Mouse (Mus musculus) heart, postnatal 4 days (tissue): ENCODE measurements around the gene Fam131c. TPM values are rescaled to one million over a fixed set of nuclear protein-coding genes. Genes with fewer than 3 reads are reported as not detected.

Experiments
- microRNA-seq, 2 experiments: library from miRNA; unstranded; fragments of <30 nt; microRNA quantifications; one replicate each; pipeline ENCODE4 v1.2.0; 2021 to 2022
- total RNA-seq, 2 experiments: library from RNA; stranded (reverse); gene quantifications; 2 replicates each; pipeline ENCODE4 v1.2.3; 2021

The Fam131c gene
- total RNA-seq, 2 experiments from 2014 or later = 0.43 to 0.62 TPM

Small RNA genes within 50 kb of the gene (microRNA-seq; reads per million reads assigned to microRNA genes)
- 0 reads per million in 2 experiments for gene Gm25690

Other genes with a start within 250 kb of the Fam131c start
- 100 to 1,000 TPM; 103 to 107 TPM for gene Szrd1, start 228.4 kb upstream of the Fam131c start, total RNA-seq
- gene Fbxo42, start 220.3 kb upstream of the Fam131c start, total RNA-seq = 10 to 100 TPM; 13.9 to 14.9 TPM
- 1 to 10 TPM in 1 of 2 experiments, under 1 TPM in 1; 0.72 to 1.7 TPM for gene Rsg1, start 154.3 kb upstream of the Fam131c start, total RNA-seq
- 1 to 10 TPM; 4.6 to 5.1 TPM for gene Arhgef19, start 128.7 kb upstream of the Fam131c start, total RNA-seq
- gene Epha2, start 67.0 kb upstream of the Fam131c start, total RNA-seq = 10 to 100 TPM; 10.1 to 10.9 TPM
- not detected for gene Clcnka, start 30.5 kb downstream of the Fam131c start, total RNA-seq
- gene Clcnkb, start 47.8 kb downstream of the Fam131c start, total RNA-seq = 1 to 10 TPM in 1 of 2 experiments, under 1 TPM in 1; 0.61 to 1.3 TPM
- 100 to 1,000 TPM; 865 to 923 TPM for gene Hspb7, start 52.6 kb downstream of the Fam131c start, total RNA-seq
- gene Srarp, start 67.9 kb downstream of the Fam131c start, total RNA-seq = not detected
- gene Zbtb17, start 76.4 kb downstream of the Fam131c start, total RNA-seq = 10 to 100 TPM; 19.2 to 21.7 TPM
- 10 to 100 TPM; 33.7 to 34.9 TPM for gene Spen, start 170.4 kb downstream of the Fam131c start, total RNA-seq
- 100 to 1,000 TPM; 122 to 145 TPM for gene Fblim1, start 237.9 kb downstream of the Fam131c start, total RNA-seq